Mouse (Mus musculus) lung, embryonic 14.5 days (tissue): ENCODE measurements around the gene Bpifa5. TPM values are rescaled to one million over a fixed set of nuclear protein-coding genes. Genes with fewer than 3 reads are reported as not detected.

ENCODE experiments used
- ATAC-seq: fragments of 200-750 bp; cut with Nextera tagmentation; 2 replicates; pipeline ENCODE4 v1.8.0; 2017; ENCODE audit warnings: mild to moderate bottlenecking, moderate TSS enrichment, moderate library complexity; ENCODE audit not compliant: insufficient read depth
- DNase-seq: peaks from one replicate; pipeline ENCODE4 v3.0.0-alpha.2; 2015
- H3K27ac ChIP-seq: fragments of 300-500 bp; sonication (generic); 2 replicates; pipeline ENCODE4 v1.5.1; 2014; ENCODE audit warnings: low read depth, mild to moderate bottlenecking, moderate library complexity
- H3K27me3 ChIP-seq: fragments of 300-500 bp; sonication (generic); 2 replicates; pipeline ENCODE4 v1.6.1; 2014; ENCODE audit warnings: low read length, control low read depth; ENCODE audit not compliant: insufficient read depth
- H3K36me3 ChIP-seq: fragments of 300-500 bp; sonication (generic); 2 replicates; pipeline ENCODE4 v1.6.1; 2014; ENCODE audit warnings: control low read depth; ENCODE audit not compliant: insufficient read depth
- H3K4me1 ChIP-seq: fragments of 300-500 bp; sonication (generic); 2 replicates; pipeline ENCODE4 v1.6.1; 2014; ENCODE audit warnings: antibody characterized with exemption, control low read depth; ENCODE audit not compliant: insufficient read depth
- H3K4me2 ChIP-seq: fragments of 300-500 bp; sonication (generic); 2 replicates; pipeline ENCODE4 v1.6.1; 2014; ENCODE audit warnings: mild to moderate bottlenecking
- H3K4me3 ChIP-seq: fragments of 300-500 bp; sonication (generic); 2 replicates; pipeline ENCODE4 v1.5.1; 2014; ENCODE audit warnings: low read depth, low read length
- H3K9ac ChIP-seq: fragments of 300-500 bp; sonication (generic); 2 replicates; pipeline ENCODE4 v1.6.1; 2014
- H3K9me3 ChIP-seq: fragments of 300-500 bp; sonication (generic); 2 replicates; pipeline ENCODE4 v1.6.1; 2016; ENCODE audit warnings: low read depth, low read length, control low read depth
- CTCF ChIP-seq: IDR thresholded peaks from 2 replicates; pipeline ENCODE4 v1.5.1; 2016; ENCODE audit warnings: antibody characterized with exemption, low read depth
- WGBS: fragments of 180-500 bp; shearing (Covaris S2); extraction: QIAGEN DNeasy Blood & Tissue Kit; methylation state at CpG from one replicate; pipeline ENCODE4 v1.1.7; 2014; 5-methylcytosine and 5-hydroxymethylcytosine counted together
- polyA plus RNA-seq: library from polyadenylated mRNA; unstranded; fragments of >200 nt; fragmentation: Nextera tagmentation; extraction: Ambion mirVana; gene quantifications from 2 replicates; pipeline ENCODE4 v1.2.1, GENCODE M21; 2014

The Bpifa5 gene
- polyA plus RNA-seq, result not detected in 2 replicates

DNA sequence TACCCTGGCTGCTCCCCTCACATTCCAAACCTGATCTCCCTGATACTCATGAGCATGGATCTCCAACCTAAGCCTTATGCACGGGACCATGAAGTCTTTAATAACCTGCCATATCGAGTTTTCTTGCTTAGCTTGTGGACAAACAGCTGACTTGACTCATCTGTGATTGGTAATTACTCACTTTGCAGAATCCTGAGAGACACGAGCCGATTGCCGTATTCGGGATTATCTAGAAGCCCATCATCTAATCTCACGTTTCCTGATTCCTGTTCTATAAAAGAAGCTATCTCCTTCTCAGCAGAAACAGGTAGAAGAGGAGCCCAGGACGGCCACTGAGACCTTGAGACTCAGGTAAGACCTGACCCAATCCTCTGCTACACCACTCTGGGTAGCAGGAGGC is at the start of gene Bpifa5:
Bpifa5 (plus strand) TSS at position 301 of the 400 bp plus-strand sequence.
- no peaks in the 10 kb centered on the region for H3K36me3 ChIP-seq
- ATAC-seq (no peak), DNase-seq (no peak)
- WGBS, result 76% methylated on average over 8 of the region's 8 CpGs
- no peak within 1 kb of the TSS for H3K9ac ChIP-seq
- H3K4me1 ChIP-seq, result no peaks in the 10 kb centered on the region
- H3K27me3 ChIP-seq, result no peaks in the 10 kb centered on the region
- no peaks in the 10 kb centered on the region for H3K9me3 ChIP-seq
- no peak within 1 kb of the TSS for H3K4me2 ChIP-seq
- H3K27ac ChIP-seq, result no peak within 1 kb of the TSS
- no peak for TF ChIP-seq CTCF
- no peak within 1 kb of the TSS for H3K4me3 ChIP-seq

DNA sequence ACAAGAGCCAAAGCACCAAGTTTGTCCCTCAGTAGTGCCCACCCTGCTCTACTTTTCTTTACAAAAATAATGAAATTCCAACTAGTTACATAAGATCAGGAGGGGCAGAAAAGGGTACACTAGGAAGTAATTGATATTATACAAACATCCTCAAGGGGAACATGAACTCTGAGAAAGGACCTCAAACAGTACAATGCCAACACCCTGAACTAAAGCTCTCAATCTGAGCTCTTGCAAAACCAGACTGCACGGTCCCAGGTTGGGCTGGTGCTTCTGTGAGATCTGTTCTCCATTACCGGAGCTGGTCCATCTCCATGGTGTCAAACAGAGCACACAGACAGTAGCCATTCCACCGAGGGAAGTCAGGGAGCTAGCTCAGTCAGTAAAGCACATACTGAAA is 45.0 kb upstream of the Bpifa5 start:
- DNase-seq, result no peak
- Histone ChIP-seq H3K4me1 (no peaks in the 10 kb centered on the region), H3K36me3 (no peaks in the 10 kb centered on the region), H3K9me3 (no peaks in the 10 kb centered on the region), H3K4me3 (no peak overlapping the region), H3K4me2 (no peak overlapping the region), H3K9ac (no peak overlapping the region), H3K27me3 (no peaks in the 10 kb centered on the region), H3K27ac (no peak overlapping the region)
- WGBS, result 66% methylated on average over 3 of the region's 3 CpGs
- ATAC-seq, result no peak
- no peak for TF ChIP-seq CTCF

- no peak within 1 kb of the TSS for H3K4me3 ChIP-seq
- no peak for TF ChIP-seq CTCF
- no peak within 1 kb of the TSS for H3K27ac ChIP-seq
- no peak within 1 kb of the TSS for H3K4me2 ChIP-seq
- no peaks in the 10 kb centered on the region for H3K36me3 ChIP-seq
- no peaks in the 10 kb centered on the region for H3K9me3 ChIP-seq
- H3K27me3 ChIP-seq, result no peaks in the 10 kb centered on the region
- no peak within 1 kb of the TSS for H3K9ac ChIP-seq
- no peaks in the 10 kb centered on the region for H3K4me1 ChIP-seq
- WGBS, result 50% methylated on average over 2 of the region's 2 CpGs
- ATAC-seq (no peak), DNase-seq (no peak)
Measured at GRCm38 (mm10) chr2:154130120-154130519, 32.3 kb upstream of the Bpifa5 start, which contains the start of gene Bpifa3. Gene Bpifa3 (plus strand): TSS chr2:154130336.

DNA sequence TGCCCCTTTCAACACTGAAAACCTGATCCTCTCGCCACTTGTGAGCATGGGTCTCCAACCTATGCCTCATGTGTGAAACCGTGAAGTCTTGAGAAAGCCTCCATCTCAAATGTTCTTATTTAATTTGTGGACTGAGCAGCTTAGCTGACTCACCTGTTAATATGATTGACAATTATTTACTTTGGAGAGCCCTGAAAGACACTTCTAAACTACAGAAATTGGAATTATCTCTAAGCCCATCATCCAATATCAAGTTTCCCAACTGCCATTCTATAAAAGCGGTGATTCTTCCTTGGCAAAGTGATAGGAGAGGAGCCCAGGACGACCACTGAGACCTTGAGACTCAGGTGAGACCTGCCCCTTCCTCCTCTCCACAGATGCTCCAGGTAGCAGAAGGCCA is 19.8 kb upstream of the Bpifa5 start, which contains the start of gene Bpifa1:
Bpifa1 (plus strand) TSS at position 301 of the 400 bp plus-strand sequence.
- H3K9ac ChIP-seq, result no peak within 1 kb of the TSS
- no peaks in the 10 kb centered on the region for H3K36me3 ChIP-seq
- no peak for TF ChIP-seq CTCF
- H3K27ac ChIP-seq, result no peak within 1 kb of the TSS
- no peaks in the 10 kb centered on the region for H3K4me1 ChIP-seq
- DNase-seq (no peak), ATAC-seq (no peak)
- no peaks in the 10 kb centered on the region for H3K27me3 ChIP-seq
- no peak within 1 kb of the TSS for H3K4me3 ChIP-seq
- H3K4me2 ChIP-seq, result no peak within 1 kb of the TSS
- no peaks in the 10 kb centered on the region for H3K9me3 ChIP-seq
- 71% methylated on average over 4 of the region's 4 CpGs for WGBS

GRCm38 (mm10) chr2:154143735-154144134 is 18.7 kb upstream of the Bpifa5 start:
- no peak overlapping the region for H3K4me2 ChIP-seq
- no peak for ATAC-seq
- H3K36me3 ChIP-seq, result no peaks in the 10 kb centered on the region
- H3K4me1 ChIP-seq, result no peaks in the 10 kb centered on the region
- no peak overlapping the region for H3K4me3 ChIP-seq
- no peak for DNase-seq
- H3K9me3 ChIP-seq, result no peaks in the 10 kb centered on the region
- WGBS, result 56% methylated on average over 3 of the region's 3 CpGs
- TF ChIP-seq CTCF, result no peak
- H3K27me3 ChIP-seq, result no peaks in the 10 kb centered on the region
- no peak overlapping the region for H3K27ac ChIP-seq
- no peak overlapping the region for H3K9ac ChIP-seq

GRCm38 (mm10) chr2:154147496-154147895 is 14.9 kb upstream of the Bpifa5 start:
- no peak for ATAC-seq
- no peak for DNase-seq
- TF ChIP-seq CTCF, result no peak
- H3K9me3 ChIP-seq, result no peaks in the 10 kb centered on the region
- no peaks in the 10 kb centered on the region for H3K4me1 ChIP-seq
- H3K9ac ChIP-seq, result no peak overlapping the region
- H3K27me3 ChIP-seq, result no peaks in the 10 kb centered on the region
- no peak overlapping the region for H3K4me3 ChIP-seq
- WGBS, result 73% methylated on average over 4 of the region's 4 CpGs
- H3K27ac ChIP-seq, result no peak overlapping the region
- no peaks in the 10 kb centered on the region for H3K36me3 ChIP-seq
- no peak overlapping the region for H3K4me2 ChIP-seq

- ATAC-seq, result no peak
- Histone ChIP-seq H3K4me2 (no peak overlapping the region), H3K27me3 (no peaks in the 10 kb centered on the region), H3K27ac (no peak overlapping the region), H3K4me1 (no peaks in the 10 kb centered on the region), H3K9ac (no peak overlapping the region), H3K36me3 (no peaks in the 10 kb centered on the region), H3K4me3 (no peak overlapping the region), H3K9me3 (no peaks in the 10 kb centered on the region)
- WGBS, result 31% methylated on average over 3 of the region's 3 CpGs
- peak; percentile 74 for TF ChIP-seq CTCF
- DNase-seq, result peak; percentile 59
Measured at GRCm38 (mm10) chr2:154158433-154158832, 4.0 kb upstream of the Bpifa5 start.

- TF ChIP-seq CTCF, result no peak
- DNase-seq (no peak), ATAC-seq (no peak)
- H3K27me3 ChIP-seq, result no peaks in the 10 kb centered on the region
- no peak overlapping the region for H3K4me2 ChIP-seq
- H3K27ac ChIP-seq, result no peak overlapping the region
- no peak overlapping the region for H3K9ac ChIP-seq
- H3K4me1 ChIP-seq, result no peaks in the 10 kb centered on the region
- no peaks in the 10 kb centered on the region for H3K9me3 ChIP-seq
- no peak overlapping the region for H3K4me3 ChIP-seq
- WGBS, result 92% methylated on average over 5 of the region's 5 CpGs
- no peaks in the 10 kb centered on the region for H3K36me3 ChIP-seq
Measured at GRCm38 (mm10) chr2:154163306-154163705, 899 bp downstream of the Bpifa5 start.
